Mouse (Mus musculus): Measurements from ENCODE around the gene Gldc.
A peak's percentile ranks its signal among the peaks of the same experiment; 100 is the strongest.
"Not testable (repeated sequence)": the region's sequence is repeated elsewhere in the genome, so short reads cannot be mapped to it uniquely, and the experiment has no call there.

Gldc gene

GRCm38 (mm10) chr19:30174919-30175571 lies at the start of gene Gldc:
Gene Gldc (minus strand): TSS chr19:30175429.
- peak; percentile 84 for DNase-seq

DNA sequence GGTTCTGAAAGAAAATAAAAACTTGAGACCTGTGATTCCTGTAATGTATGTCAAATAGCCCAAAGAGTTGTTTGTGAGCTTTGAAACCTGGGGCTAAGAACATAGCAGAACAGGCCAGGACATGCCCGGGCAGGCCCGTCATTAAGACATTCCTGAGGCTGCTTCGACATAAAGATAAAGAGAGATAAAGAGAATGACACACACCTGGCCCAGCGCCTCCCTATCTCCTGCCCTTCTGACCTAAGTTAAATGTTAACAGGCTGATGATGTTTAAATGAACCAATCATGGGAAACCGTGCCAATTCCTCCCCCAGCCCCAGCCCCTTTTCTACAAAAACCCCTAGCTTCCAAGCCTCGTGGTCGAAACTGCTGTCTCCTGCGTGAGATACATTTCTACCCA lies 47.4 kb upstream of the Gldc start:
- not testable (repeated sequence) for DNase-seq

- DNase-seq = peak; percentile 68
These were observed 42.1 kb upstream of the Gldc start for GRCm38 (mm10) chr19:30217335-30217734.

DNA sequence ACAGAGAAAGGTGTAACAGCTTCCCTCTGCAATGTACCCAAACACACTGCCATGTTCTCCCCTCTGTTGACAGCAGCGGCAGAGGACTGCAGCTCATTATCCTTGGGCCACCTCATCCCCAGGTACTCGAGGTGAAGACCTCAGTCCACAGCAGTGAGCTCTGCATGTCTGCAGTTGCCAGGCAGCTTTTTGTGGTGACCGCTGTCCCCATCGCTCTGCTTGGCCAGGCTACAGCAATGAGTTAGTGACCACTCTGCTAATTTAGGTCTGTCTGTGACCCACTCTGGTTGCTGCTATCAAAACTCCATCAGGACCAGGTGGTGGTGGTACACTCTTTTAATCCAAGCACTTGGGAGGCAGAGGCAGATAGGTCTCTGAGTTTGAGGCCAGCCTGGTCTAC lies 41.0 kb upstream of the Gldc start:
- no peak for DNase-seq

DNA sequence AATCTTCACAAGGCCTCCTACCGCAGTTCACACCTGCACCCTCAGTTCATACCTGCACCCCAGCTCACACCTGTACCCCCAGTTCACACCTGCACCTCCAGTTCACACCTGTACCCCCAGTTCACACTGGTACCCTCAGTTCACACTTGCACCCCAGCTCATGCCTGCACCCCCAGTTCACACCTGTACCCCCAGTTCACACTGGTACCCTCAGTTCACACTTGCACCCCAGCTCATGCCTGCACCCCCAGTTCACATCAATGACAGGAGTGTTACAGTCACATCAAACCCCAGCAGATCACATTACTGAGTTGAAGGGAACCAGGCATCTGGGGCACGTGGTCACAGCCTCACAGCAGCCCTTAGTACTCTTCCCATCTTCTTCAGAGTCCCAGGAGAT lies 40.5 kb upstream of the Gldc start:
- not testable (repeated sequence) for DNase-seq

DNA sequence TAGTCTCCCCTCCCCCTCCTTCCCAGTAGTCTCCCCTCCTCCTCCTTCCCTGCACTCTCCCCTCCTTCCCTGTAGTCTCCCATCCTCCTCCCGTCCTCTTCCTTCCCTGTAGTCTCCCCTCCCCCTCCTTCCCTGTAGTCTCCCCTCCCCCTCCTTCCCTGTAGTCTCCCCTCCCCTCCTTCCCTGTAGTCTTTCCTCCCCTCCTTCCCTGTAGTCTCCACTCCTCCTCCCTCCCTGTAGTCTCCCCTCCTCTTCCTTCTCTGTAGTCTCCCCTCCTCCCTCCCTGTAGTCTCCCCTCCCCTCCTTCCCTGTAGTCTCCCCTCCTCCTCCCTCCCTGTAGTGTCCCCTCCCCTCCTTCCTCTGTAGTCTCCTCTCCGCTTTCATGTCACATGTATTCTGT lies 38.8 kb upstream of the Gldc start:
- DNase-seq = no peak

GRCm38 (mm10) chr19:30209006-30209405 lies 33.8 kb upstream of the Gldc start:
- DNase-seq = not testable (repeated sequence)

- no peak for DNase-seq
These were observed 31.8 kb upstream of the Gldc start for GRCm38 (mm10) chr19:30206981-30207380.

DNA sequence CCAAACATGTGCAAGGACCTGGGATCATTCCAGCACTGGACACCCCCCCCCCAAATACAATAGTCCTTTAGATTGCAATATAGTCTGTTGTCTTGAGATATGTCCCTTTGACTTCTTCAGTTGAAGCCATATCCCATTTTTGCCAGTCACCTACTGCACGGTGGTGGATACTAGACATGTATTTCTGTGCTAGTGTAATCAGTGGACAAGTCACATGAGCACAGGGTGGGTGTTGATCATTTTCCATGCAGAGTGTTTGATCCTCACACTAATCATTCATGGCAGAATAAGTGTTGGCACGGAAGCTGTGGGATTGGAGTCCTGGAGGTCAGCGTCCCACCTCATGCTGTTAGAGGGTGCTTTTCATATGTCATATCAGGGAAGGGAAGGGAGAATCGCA lies 30.6 kb upstream of the Gldc start:
- no peak for DNase-seq

- DNase-seq = peak; percentile 42
These were observed 30.1 kb upstream of the Gldc start for GRCm38 (mm10) chr19:30205159-30205816.

- DNase-seq = peak; percentile 56
These were observed 26.9 kb upstream of the Gldc start for GRCm38 (mm10) chr19:30202177-30202576.

- no peak for DNase-seq
These were observed 19.8 kb upstream of the Gldc start for GRCm38 (mm10) chr19:30194999-30195398.

- no peak for DNase-seq
These were observed 12.0 kb upstream of the Gldc start for GRCm38 (mm10) chr19:30187232-30187631.

DNA sequence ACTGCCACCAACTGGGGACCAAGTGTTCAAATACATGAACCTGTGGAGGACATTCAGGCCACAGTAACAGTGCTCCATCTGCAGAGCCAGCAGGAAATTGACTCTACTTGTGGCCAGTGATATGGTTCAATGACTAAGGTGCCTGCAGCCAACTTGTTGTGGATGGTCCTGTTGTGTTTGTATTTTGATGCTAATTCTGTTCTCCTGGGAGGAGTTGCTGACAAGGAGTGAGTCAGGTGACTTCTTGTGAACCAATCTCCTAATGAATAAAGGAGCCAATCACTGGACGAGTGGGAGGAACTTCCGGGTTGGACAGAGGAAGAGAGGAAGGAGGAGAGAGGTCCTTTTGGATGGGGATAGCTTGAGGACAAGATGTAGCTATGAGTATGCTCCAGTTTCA lies 10.3 kb upstream of the Gldc start:
- no peak for DNase-seq

- no peak for DNase-seq
These were observed 4.8 kb upstream of the Gldc start for GRCm38 (mm10) chr19:30179979-30180378.

DNA sequence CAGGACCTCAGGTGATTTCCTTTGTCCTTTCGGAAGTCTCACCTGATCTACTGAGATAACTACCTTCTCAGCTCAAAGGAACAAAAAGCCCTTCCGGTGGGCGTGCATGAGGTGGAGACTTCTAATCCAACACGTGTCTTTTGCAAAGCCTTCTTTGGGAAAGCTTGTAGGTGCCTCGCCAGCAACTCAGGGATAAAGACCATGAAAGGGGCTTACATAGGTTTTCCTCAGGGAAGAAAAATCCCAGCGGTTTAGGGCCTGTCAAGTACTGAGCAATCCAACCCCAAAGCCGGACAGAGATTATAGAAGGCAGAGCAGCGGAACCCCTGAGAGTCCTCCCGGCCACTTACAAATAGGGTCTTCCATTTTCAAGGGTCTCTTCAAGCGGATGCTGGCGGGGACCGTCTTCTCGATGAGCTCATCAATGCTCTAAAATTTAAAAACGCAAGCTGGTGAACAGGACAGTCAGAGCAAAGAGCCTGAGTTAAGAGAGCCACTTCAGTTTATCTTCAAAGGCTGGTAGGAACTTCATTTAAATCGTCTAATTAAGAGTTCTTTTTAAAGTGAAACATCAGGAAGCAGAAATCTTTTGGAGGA lies 1.1 kb downstream of the Gldc start:
- peak; percentile 35 for DNase-seq

DNA sequence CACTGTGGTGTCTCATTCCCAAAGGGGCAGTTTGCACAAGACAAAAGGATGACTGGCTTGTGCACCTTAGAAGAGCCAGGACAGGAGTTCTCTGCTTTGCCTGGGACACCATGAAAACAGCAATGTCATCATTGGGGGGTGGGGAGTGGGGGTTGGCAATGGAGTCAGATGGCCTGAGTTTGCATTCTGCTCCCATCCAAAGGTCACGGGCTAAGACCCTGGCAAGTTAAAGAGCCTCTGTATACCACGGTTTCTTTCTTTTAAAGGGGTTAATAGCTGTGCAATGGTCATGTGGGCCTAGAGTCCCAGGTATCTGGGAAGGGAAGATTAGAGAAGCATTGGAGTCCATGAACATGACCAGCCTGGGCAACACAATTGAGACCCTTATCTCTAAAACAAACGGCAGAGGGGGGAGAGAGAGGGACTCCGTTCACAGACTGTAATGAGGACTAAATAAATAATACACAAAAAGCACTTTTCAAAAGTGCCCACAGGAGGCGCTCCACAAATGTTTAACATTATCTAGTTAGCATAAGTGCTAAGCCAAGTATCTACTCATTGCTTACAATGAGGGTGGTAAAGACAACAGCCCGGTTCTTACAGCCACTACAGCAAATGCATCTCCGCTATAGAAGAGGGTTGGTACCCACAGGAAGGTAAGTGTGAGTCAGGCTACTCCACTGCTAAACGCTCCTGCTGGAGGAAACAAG lies 3.7 kb downstream of the Gldc start:
- DNase-seq = peak; percentile 38

DNA sequence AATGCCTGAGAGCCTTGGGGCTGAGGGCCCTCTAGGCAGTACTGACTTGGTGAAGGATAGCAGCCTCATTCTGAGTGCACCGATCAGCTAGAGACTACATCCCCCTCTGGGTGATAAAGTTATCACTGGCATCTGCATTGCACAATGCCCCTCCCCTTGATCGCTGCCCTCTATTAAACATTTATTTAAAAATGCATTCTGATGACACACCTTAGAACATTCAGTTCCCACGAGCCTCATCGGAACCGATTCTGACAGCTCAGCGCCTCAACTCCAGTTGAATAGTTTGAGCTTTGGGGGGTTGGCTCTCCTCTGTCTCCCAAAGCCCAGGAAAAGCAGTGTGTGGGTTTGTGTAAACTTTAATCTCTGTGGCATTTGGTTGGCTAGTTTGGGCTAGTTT lies 4.9 kb downstream of the Gldc start:
- DNase-seq = peak; percentile 53

DNA sequence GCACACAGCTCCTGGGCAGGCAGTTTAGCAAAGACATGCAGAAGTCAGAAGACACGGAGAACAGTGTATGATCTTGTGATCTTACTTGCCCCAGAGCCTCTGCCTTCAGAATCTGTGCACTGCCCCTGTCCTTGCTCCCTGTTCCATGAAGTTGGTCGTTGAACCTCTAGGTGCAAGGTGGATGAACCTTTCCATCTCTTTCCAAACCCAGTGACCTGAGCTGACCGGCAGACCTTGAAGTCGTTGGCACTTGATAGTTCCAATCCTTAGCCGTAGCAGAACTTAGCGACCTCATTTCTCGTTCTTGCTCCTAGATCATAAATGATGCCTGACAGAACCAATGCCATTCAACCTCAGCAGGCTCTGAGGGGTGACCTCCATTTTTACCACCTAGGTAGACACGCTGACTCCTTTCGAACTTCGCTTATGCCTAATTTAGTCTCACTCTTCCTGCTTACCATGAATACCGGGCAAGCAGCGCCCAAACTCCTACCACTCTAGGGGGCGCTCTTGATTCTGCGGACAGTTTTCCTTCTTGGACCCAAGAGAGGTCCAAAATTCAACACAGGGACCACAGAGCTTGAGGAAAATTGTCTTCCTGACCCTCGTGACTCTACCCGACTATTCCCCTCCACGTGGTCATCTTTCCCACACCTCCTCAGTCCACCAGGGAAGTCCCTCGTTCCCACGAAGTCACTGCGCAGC lies 8.3 kb downstream of the Gldc start:
- peak; percentile 71 for DNase-seq

DNA sequence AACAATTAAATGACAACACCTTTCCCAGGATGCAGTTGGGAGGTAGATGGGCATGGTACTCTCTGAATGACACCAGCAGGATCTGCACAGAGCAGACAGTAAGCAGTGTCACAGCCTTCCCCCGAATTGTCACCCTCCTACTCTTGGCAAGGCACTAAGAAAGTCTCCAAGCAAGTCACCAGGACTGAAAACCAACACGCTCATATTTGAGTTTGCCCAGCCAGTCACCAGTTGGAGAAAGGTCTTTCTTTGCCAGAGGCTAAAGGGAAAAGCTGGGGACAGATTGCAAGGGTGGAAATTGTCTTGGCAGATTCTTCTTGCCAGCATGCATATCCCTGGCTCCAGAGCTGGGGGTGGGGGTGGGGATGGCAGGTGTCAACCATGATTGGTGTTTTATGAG lies 11.0 kb downstream of the Gldc start:
- no peak for DNase-seq

DNA sequence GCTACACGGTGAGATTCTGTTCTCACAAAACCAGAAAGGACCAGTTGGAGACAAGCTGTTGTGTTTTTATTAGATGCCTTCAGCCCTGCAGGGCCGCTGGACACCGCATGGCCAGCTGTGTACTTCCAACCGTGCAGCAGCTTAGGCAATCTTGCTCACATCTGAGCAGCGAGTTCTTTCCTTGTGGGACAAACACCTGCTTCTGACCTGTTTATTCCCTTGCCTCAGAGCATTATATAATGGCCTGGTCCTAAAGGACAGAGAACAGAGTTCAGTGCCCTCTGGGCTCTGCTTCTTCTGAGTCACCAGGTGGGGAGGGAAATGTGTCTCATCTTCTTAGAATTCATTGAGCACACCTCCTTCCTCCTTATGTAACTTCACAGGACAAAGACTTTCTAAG lies 12.4 kb downstream of the Gldc start:
- DNase-seq = peak; percentile 65

DNA sequence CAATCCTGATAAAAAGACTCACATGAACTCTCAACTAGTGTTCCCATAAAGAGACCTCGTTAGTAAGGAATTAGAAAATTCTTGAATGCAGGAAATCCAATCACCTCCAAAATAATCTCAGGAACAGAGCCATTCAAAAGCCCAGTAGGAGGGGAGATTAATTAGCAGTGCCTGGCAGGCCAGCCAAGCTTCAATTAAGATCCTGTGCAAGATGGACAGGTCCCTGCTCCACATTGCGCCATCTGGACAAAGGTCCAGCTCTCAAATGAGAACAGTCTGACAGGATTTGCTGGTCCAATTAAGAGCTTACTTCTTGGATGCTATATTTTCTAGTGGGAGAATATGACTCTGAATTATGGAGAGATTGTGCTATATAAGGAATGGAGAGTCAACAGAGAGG lies 15.2 kb downstream of the Gldc start:
- DNase-seq = peak; percentile 45

DNA sequence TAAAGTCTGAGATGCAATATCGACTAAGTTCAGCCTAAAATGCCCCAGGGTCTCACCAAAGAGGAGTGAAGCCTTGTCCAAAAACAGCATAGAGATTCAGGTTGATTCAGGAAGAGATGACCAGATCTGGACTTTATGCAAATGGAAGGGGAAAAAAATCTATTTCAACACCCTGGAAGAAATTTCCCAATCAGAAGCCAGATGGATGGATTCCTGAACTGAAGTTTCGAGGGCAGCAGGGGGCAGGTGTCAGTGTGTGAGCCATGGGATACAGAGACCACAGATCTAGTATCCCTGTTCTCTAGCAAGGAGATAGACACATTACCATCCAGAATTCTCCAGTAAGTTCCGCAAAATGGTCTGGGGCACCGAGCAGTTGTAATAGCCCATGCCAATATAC lies 17.0 kb downstream of the Gldc start:
- DNase-seq = no peak
